Mouse (Mus musculus) kidney, postnatal 4 days (tissue): Measurements from ENCODE around the gene Rabif.

Experiments used
- DNase-seq, 2 experiments: peaks; one replicate each; pipeline ENCODE4 v3.0.0; 2021; ENCODE audit warnings: mixed read lengths in 2 of 2

The Rabif gene

DNA sequence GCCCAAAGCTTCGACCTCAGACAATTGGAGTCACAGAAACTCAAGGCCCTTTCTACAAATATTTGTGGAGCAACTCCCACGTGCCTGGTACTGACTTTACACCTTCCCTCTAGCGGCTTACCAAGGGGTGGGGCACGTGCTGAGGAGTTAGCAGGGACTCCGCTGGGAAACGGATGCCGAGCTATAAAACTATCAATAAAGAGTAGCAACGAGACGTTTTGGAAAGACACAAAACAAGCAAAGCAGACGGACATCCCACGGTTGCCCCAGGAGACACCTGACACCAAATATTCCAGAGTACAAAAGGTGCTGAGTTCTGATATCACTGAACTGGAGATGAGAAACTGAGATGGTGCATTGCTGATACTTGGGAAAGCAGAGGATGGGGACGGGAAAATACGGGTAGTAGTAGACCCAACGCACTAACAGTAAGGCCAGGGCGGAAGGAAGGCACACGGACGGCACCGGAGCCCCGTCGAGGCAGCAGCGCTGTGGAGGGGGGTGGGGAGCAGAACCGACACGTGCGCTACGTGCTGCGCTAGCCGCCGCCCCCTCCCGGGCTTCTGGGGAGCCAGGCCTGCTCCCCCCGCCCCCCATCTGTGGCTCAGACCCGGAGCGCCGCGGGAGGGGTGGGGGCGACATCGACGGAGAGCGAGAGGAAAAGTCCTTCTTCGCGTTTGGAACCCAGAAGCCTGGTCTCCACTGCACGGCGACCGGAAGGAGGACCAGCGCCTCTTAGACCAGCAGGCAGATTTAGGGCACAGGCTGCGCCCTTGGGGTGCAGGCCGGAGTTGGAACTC lies 61.6 kb downstream of the Rabif start:
- DNase-seq: peak; percentile 77 to 86

DNA sequence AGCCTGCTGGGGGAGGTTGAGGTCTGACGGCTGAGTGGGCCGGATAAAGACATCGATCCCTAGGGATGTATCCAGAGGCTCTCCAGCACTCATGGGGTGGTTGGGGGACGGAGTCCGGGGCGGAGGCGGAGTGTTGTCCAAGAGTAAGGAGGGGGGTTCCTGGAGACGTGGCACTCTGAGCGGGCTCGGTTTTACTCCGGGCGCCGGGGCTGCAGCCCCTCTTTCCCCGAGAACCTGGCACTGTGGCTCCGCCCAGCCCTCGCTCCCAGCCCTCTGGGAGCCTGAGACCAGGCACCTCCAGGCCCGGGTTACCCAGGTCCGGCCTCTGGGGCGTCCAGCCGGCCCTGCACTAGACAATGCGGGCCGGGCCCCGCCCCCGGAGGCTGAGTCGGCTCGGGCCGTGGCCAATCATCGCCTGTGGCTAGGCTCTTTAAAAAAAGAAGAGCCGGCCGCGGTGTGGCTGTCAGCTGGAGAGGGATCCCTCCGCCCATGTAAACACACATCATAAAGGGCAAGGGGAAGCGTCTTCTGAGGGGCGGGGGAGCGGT lies 62.3 kb downstream of the Rabif start:
- peak; percentile 96 to 98 for DNase-seq
